Mouse (Mus musculus) hindbrain, embryonic 16.5 days (tissue): ENCODE data around the gene Col20a1. TPM values are rescaled to one million over a fixed set of nuclear protein-coding genes. Genes with fewer than 3 reads are reported as not detected.

Experiments
- ATAC-seq: fragments of 200-750 bp; cut with Nextera tagmentation; 2 replicates; pipeline ENCODE4 v1.8.0; 2017; ENCODE audit warnings: moderate TSS enrichment, moderate library complexity
- H3K27ac ChIP-seq: fragments of 300-500 bp; sonication (generic); 2 replicates; pipeline ENCODE4 v1.5.1; 2014; ENCODE audit warnings: low read depth, mild to moderate bottlenecking, control low read depth, low read length, moderate library complexity
- H3K27me3 ChIP-seq: fragments of 300-500 bp; sonication (generic); replicated peaks from 2 replicates; pipeline ENCODE4 v1.6.1; 2014; ENCODE audit warnings: low read length; ENCODE audit not compliant: control insufficient read depth, insufficient read depth
- H3K36me3 ChIP-seq: fragments of 300-500 bp; sonication (generic); 2 replicates; pipeline ENCODE4 v1.6.1; 2014; ENCODE audit warnings: mild to moderate bottlenecking, low read length, moderate library complexity, mixed read lengths; ENCODE audit not compliant: control insufficient read depth, insufficient read depth
- H3K4me1 ChIP-seq: fragments of 300-500 bp; sonication (generic); 2 replicates; pipeline ENCODE4 v1.6.1; 2014; ENCODE audit warnings: low read depth, low read length; ENCODE audit not compliant: control insufficient read depth, insufficient read depth
- H3K4me2 ChIP-seq: fragments of 300-500 bp; sonication (generic); 2 replicates; pipeline ENCODE4 v1.6.1; 2014; ENCODE audit warnings: mild to moderate bottlenecking, low read length, control low read depth, moderate library complexity
- H3K4me3 ChIP-seq: fragments of 300-500 bp; sonication (generic); 2 replicates; pipeline ENCODE4 v1.5.1; 2014; ENCODE audit warnings: mild to moderate bottlenecking, low read length, control low read depth, moderate library complexity
- H3K9ac ChIP-seq: fragments of 300-500 bp; sonication (generic); 2 replicates; pipeline ENCODE4 v1.6.1; 2014; ENCODE audit warnings: low read depth, mild to moderate bottlenecking, control low read depth, low read length, moderate library complexity
- H3K9me3 ChIP-seq: fragments of 300-500 bp; sonication (generic); 2 replicates; pipeline ENCODE4 v1.6.1; 2014; ENCODE audit warnings: mild to moderate bottlenecking, low read length, moderate library complexity; ENCODE audit not compliant: control insufficient read depth
- WGBS: fragments of 180-500 bp; shearing (Covaris S2); extraction: QIAGEN DNeasy Blood & Tissue Kit; methylation state at CpG from one replicate; pipeline ENCODE4 v1.1.7; 2014; 5-methylcytosine and 5-hydroxymethylcytosine counted together
- polyA plus RNA-seq: library from polyadenylated mRNA; unstranded; fragments of >200 nt; fragmentation: Nextera tagmentation; extraction: Ambion mirVana; gene quantifications from 2 replicates; pipeline ENCODE4 v1.2.1, GENCODE M21; 2015

The Col20a1 gene
- polyA plus RNA-seq, result 0.04 and 0.27 TPM in 2 replicates

GRCm38 (mm10) chr2:180986449-180986848 lies at the start of gene Col20a1:
Gene Col20a1 (plus strand): TSS chr2:180986535.
- no peak within 1 kb of the TSS for H3K4me3 ChIP-seq
- H3K9me3 ChIP-seq, result no peaks in the 10 kb centered on the region
- H3K4me2 ChIP-seq, result no peak within 1 kb of the TSS
- ATAC-seq, result no peak
- H3K27ac ChIP-seq, result no peak within 1 kb of the TSS
- H3K9ac ChIP-seq, result no peak within 1 kb of the TSS
- H3K4me1 ChIP-seq, result no peaks in the 10 kb centered on the region; the same call in 1 of the 2 replicates
- no peaks in the 10 kb centered on the region for H3K27me3 ChIP-seq
- peaks cover 9% of the 10 kb centered on the region for H3K36me3 ChIP-seq
- 51% methylated on average over 2 of the region's 2 CpGs for WGBS

- H3K27me3 ChIP-seq, result no peaks in the 10 kb centered on the region
- no peaks in the 10 kb centered on the region for H3K9me3 ChIP-seq
- H3K9ac ChIP-seq, result no peak overlapping the region
- no peak overlapping the region for H3K4me2 ChIP-seq
- ATAC-seq, result no peak
- H3K27ac ChIP-seq, result no peak overlapping the region
- no peaks in the 10 kb centered on the region for H3K4me1 ChIP-seq
- no peak overlapping the region for H3K4me3 ChIP-seq
- H3K36me3 ChIP-seq, result peaks cover 4% of the 10 kb centered on the region; the same call in 1 of the 2 replicates
These were observed 46.1 kb upstream of the Col20a1 start for GRCm38 (mm10) chr2:180940187-180940586.

GRCm38 (mm10) chr2:180941869-180942268 lies 44.5 kb upstream of the Col20a1 start:
- no peaks in the 10 kb centered on the region for H3K9me3 ChIP-seq
- H3K9ac ChIP-seq, result no peak overlapping the region
- H3K27ac ChIP-seq, result peak overlapping the region; percentile 42; the same call in 1 of the 2 replicates
- no peaks in the 10 kb centered on the region for H3K27me3 ChIP-seq
- no peaks in the 10 kb centered on the region for H3K4me1 ChIP-seq
- H3K36me3 ChIP-seq, result peaks cover 4% of the 10 kb centered on the region; the same call in 1 of the 2 replicates
- no peak overlapping the region for H3K4me2 ChIP-seq
- ATAC-seq, result 0 out of 2 replicates have a peak, but pooled peaks have one; percentile 52
- no peak overlapping the region for H3K4me3 ChIP-seq

- no peaks in the 10 kb centered on the region for H3K36me3 ChIP-seq
- no peak overlapping the region for H3K4me2 ChIP-seq
- no peak for ATAC-seq
- no peaks in the 10 kb centered on the region for H3K27me3 ChIP-seq
- no peak overlapping the region for H3K27ac ChIP-seq
- H3K4me1 ChIP-seq, result peaks cover 24% of the 10 kb centered on the region
- H3K9ac ChIP-seq, result no peak overlapping the region
- 15% methylated on average over 1 of the region's 1 CpGs for WGBS
- no peak overlapping the region for H3K4me3 ChIP-seq
- no peaks in the 10 kb centered on the region for H3K9me3 ChIP-seq
These were observed 36.4 kb upstream of the Col20a1 start for GRCm38 (mm10) chr2:180949947-180950346.

- no peaks in the 10 kb centered on the region for H3K36me3 ChIP-seq
- 2% methylated on average over 9 of the region's 9 CpGs for WGBS
- no peaks in the 10 kb centered on the region for H3K27me3 ChIP-seq
- H3K9ac ChIP-seq, result peak overlapping the region; percentile 73
- peak; percentile 78 for ATAC-seq
- peak overlapping the region; percentile 74 for H3K4me2 ChIP-seq
- H3K4me1 ChIP-seq, result peaks cover 25% of the 10 kb centered on the region
- H3K4me3 ChIP-seq, result peak overlapping the region; percentile 53
- H3K27ac ChIP-seq, result peak overlapping the region; percentile 68
- H3K9me3 ChIP-seq, result no peaks in the 10 kb centered on the region
These were observed 33.6 kb upstream of the Col20a1 start for GRCm38 (mm10) chr2:180952731-180953171.

- Histone ChIP-seq H3K4me1 (peaks cover 25% of the 10 kb centered on the region), H3K9ac (peak overlapping the region; percentile 73), H3K4me2 (peak overlapping the region; percentile 74), H3K27me3 (no peaks in the 10 kb centered on the region), H3K27ac (peak overlapping the region; percentile 68), H3K36me3 (no peaks in the 10 kb centered on the region), H3K9me3 (no peaks in the 10 kb centered on the region), H3K4me3 (peak overlapping the region; percentile 53)
- no peak for ATAC-seq
- 9% methylated on average over 2 of the region's 2 CpGs for WGBS
These were observed 32.7 kb upstream of the Col20a1 start for GRCm38 (mm10) chr2:180953638-180954037.

- Histone ChIP-seq H3K9ac (peak within 1 kb of the TSS; percentile 73), H3K4me3 (peak within 1 kb of the TSS; percentile 53), H3K27ac (peak within 1 kb of the TSS; percentile 68), H3K4me2 (peak within 1 kb of the TSS; percentile 74), H3K9me3 (no peaks in the 10 kb centered on the region), H3K27me3 (no peaks in the 10 kb centered on the region), H3K4me1 (peaks cover 25% of the 10 kb centered on the region), H3K36me3 (no peaks in the 10 kb centered on the region)
- ATAC-seq, result peak; percentile 90
- under 1% methylated on average over 52 of the region's 52 CpGs for WGBS
These were observed 32.0 kb upstream of the Col20a1 start, which contains the start of gene Nkain4 for GRCm38 (mm10) chr2:180954061-180955047. Gene Nkain4 (minus strand): TSS chr2:180954699.

- WGBS, result 69% methylated on average over 7 of the region's 7 CpGs
- 0 out of 2 replicates have a peak, but pooled peaks cover 3% of the 10 kb centered on the region for H3K4me1 ChIP-seq
- H3K27ac ChIP-seq, result no peak overlapping the region
- no peak for ATAC-seq
- H3K27me3 ChIP-seq, result no peaks in the 10 kb centered on the region
- no peak overlapping the region for H3K4me2 ChIP-seq
- H3K9me3 ChIP-seq, result no peaks in the 10 kb centered on the region
- no peaks in the 10 kb centered on the region for H3K36me3 ChIP-seq
- no peak overlapping the region for H3K4me3 ChIP-seq
- no peak overlapping the region for H3K9ac ChIP-seq
These were observed 26.7 kb upstream of the Col20a1 start for GRCm38 (mm10) chr2:180959605-180960004.

GRCm38 (mm10) chr2:180960187-180960586 lies 26.1 kb upstream of the Col20a1 start:
- Histone ChIP-seq H3K27me3 (no peaks in the 10 kb centered on the region), H3K36me3 (no peaks in the 10 kb centered on the region), H3K9me3 (no peaks in the 10 kb centered on the region), H3K4me1 (no peaks in the 10 kb centered on the region), H3K4me2 (no peak overlapping the region), H3K27ac (no peak overlapping the region), H3K9ac (no peak overlapping the region), H3K4me3 (no peak overlapping the region)
- 77% methylated on average over 3 of the region's 3 CpGs for WGBS
- ATAC-seq, result no peak
